Mouse (Mus musculus) natural killer cell, adult 2 months (primary cell): ENCODE measurements at regions not wholly inside any gene's neighbourhood (a gene's known extent, or its start where the extent isn't known, plus 50 kb on each side); places are given as distances from the start of the nearest gene placed in this dataset.

Experiments
- DNase-seq, 2 experiments: peaks; one replicate each; pipeline ENCODE4 v3.0.0; 2022; ENCODE audit warnings: low spot score in 2 of 2

DNA sequence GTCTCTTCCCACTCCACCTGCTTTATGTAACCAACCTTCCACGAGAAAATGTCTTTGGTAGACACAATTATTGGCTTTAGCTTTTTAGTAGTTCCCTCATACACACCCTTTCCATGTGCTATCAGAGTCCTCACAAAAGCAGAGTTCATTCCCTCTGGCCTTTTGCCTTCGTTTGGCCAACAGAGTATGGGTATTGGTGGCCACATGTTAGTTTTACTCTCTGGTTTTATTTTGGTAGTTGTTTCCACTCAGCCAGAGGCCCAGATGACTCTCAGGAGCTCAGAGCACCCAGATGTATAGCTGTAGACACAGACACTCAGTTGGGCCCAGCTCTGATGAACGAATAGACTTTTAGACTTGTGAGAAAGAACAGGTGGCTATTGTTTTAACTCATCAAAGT is 286.4 kb downstream of the Pten start:
- no peak for DNase-seq

DNA sequence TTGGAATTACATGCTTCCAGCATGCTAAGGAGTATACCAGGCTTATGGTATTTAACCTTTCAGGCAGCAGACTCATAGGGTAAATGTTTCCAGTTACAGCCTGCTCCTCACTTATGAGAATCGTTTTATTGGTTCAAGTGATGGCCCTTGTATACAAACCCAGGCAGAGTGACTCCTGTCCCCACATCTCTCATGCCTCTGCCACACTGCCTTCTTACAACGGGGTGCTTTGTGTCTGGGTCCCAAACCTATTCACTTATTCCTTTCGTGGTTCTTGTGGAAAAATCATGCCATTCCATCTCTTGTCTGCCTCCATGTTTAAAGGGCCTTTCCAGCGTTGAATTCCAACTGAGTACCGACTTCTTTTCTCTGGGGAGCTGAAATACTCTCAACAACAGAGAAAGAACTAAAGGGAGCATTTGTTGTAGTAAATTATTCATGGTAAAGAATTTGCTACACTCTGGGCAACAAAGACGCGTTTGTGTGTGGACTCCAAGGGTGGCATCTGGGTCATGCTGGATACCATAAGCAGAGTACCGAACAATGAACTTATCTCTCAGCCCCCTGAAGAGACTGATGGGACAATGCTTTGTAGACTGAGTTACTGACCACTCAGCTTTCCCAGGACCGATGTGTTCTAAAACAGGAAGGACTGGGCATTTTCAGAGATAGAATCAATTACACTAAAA is 291.6 kb downstream of the Pten start:
- DNase-seq, result no peak

DNA sequence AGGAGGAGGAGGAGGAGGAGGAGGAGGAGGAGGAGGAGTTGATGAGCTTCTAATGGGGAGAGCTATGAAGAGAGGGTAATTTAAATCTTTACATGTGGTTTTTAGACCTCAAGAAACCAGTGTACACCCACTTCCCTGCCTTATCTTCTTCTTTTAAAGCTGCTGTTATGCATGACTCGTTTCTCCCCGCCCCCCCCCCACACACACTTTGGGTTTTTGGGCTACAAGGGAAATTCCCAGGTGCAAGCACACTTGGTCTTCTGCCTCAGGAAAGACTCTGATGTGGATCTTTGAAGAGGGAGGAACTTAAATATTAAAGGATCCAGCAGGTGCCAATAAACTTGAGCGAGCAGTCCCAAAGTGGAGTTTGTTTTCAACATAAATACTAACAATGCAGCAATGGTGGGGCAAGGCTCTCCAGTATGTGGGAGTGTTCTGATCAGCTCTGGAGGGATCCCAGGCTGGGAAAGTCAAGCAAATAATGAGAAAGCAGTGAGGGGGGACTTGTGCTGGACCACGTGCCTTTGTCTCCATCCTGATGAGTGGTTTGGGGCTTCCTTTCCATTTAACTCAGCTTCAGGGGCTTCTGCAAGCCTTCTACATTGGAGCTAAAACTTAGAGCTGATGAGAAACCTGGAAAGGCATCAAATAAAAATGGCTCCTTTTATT is 296.0 kb downstream of the Pten start:
- no peak for DNase-seq

DNA sequence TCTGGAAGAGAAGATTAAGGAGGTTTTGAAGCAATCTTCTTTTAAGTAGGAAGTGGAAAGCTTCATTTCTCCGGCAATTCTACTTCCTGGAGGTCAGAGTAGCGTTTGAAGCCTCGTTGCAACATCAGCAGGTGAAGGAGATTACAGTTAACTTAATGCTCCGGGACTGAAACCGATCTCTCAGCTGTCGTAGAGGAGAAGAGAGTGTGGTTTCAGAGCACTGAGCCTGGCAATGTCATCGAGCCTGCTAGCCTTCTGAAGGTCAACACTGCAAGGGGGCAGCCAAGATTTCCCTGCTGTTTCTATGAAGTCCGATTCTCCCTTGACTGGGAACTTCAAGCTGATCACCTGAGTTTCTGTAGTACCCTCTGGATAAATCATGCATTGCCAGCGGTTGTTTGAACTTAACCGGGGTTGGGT is 299.1 kb downstream of the Pten start:
- no peak for DNase-seq

GRCm38 (mm10) chr19:33061006-33061405 is 303.7 kb downstream of the Pten start:
- DNase-seq, result no peak

DNA sequence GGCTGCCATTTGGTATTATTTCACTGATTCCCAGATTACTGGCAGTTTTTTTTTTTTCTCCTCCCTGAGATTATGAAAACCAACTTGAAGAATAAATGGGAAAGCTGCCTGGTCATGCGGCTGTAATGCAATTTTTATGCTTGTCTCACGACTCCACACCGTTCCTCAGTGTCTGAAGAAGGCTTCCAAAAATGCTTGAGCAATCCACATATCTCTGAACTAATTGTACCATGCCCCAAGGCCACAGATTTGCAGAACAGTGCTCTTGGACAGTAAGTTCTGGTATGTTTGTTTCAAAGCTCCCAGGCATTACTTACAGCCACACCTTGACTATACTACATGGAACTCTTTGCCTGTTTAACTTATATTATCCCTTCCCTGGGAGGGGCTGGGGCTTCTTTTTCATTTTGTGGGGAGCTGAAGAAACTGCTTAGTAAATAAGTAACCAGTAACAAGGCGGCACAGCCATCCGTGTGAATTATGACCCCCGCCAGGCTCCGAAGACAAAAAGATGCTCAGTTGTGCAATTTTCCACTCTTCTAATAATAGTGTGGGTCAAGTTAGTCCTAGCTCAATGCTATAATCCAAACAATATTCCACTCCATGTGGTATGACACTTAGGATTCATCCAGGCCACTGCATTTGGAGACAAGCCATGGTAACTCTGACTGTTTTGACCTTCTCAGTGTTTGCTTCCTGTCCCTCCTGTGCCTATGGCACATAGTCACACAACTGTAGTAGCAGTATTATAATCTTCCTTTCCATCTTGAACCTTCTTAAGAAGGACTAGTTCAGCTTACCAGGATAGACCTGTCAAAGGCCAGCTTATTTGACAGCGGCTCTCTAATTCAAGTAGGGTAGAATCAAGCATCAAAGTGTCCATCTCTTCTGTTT is 305.1 kb downstream of the Pten start:
- DNase-seq, result no peak

DNA sequence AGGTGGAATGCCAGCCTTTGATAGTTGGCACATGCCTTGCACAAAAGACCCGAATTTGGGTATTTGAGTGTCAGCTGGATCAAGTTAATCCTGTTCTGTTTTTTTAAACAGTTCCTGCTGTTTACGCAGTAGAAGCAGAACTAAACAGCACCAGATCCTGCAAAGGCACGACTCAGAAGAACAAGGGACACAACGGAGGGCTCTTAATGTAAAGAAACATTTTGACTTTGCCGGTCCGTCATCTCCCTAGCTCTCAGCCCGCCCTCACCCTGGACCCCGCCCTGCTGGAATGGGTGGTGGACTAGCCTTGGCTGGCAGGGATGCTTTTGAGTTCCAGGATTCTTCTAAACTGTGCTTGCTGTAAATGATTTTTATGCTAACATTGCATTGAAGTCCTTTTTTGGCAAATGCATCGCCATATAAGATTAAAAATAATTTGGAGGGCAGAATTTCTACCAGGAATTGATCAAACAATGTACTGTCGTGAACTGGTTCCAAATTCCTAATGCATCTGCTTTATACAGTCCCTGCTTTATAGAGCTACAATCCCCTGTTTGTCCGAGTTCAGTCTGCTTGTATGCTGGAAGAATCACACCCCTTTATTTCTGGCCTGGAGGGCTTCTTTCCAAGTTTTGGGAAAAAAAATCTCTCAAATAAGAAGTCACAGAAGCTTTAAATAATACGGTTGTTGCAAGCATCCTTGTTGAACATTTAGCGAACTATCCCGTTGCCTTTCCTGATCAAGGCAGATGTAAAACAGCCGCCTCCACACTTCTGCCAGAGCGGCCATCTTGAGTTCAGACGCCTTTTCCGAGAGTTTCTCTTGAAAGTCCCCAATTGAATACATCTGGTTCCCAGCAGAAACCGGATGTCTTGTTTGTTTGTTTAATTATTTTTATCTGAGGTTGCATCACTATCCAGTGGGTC is 308.2 kb downstream of the Pten start:
- DNase-seq, result no peak

DNA sequence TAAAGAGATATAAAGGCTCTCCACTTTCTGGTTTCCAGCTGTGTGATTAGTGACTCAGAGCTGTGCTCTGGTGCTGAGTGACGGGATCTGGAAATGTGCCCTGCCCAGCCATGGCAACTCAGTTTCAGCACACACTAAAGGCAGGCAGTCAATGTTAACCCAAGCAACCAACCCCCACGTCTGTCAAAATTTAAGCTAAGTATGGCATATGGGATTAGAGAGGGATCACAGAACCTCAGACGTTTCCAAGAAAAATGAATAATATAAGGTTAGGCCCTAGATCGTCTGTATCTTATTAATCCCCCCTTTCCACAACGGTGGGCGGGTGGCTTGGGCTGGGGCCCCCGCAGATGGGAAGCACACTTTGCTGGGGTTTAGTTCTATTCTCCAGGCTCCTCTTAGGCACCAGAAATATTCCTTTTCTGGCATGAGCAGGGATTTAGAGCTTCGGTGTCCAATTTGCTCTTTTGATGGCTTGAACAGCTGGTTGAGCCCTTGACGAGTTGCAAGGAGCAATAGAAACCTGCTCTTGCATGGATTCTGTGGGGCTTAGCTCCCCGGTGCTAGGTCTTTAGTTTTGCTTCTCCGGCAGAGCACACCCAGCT is 311.2 kb downstream of the Pten start:
- DNase-seq, result no peak

GRCm38 (mm10) chr19:33069761-33070160 is 312.5 kb downstream of the Pten start:
- DNase-seq, result peak in 1 of 2 experiments; percentile 9

DNA sequence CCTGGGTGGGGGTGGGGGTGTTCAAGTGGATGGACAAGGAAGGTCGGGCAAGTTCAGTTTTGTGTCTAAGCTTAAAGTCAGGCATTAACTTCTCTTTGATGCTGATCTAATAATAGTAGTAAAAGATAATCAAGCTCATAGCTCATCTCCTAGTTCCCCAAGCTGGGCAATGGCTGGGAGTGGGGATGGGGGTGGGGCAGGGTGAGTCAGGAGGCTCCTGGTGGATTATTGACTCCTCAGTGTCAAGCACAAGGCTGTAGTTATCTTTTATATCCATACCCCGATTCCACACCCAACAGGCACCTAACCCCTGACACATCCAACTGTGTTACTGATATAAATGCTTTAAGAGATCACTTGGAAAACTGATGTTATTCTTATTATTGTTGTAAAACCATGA is 315.0 kb downstream of the Pten start:
- DNase-seq, result no peak

DNA sequence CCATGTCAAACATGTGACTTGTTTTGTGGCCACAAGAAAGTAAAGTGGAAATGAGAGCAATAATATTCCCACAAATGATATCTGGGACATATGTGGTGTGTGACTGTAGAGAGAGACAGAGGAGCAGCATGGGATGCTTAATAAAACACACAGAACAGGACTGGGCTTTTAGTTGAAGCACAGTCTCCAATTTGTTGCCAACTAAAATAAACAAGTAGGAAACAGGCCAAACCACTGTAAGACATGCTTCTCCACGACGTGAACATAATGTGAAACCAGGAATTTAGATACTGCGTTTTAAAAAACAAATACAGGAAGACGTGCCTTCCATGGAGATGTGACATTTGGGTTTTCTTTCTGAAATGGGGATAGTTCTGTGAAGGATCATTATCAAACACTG is 317.2 kb downstream of the Rnls start:
- no peak for DNase-seq

DNA sequence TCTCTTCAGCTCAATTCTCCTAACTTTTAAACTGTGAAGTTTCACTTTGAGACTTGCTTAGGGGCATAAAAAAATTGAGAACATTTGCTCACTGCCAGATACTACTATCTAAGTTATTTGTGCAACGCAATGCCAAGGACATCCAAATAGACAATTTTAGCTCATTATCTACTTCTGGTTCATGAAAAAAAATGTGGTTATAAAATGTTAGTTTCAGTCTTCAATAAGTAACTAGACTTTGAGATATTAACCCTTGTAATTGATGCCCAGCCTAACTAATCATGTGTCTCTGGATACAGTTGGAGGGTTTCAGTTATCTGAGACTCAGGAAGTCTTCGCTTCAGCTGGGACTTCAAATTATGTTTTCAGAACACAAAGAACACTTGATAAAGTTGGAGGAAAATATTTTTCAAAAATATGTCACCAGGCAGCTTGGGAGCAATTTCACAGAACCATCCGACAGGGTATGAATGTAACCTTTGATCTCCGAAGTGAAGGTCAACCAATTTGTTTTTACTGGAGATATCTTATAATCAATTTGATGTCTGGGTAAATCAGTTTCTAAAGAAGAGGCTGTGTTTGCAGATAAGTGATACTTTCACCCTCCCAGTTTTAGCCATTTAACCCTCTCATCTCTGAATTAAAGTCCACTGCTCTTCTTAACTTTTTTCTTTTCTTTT is 313.3 kb downstream of the Rnls start:
- DNase-seq, result no peak

GRCm38 (mm10) chr19:33079959-33080358 is 312.1 kb downstream of the Rnls start:
- no peak for DNase-seq

- peak in 1 of 2 experiments; percentile 9 for DNase-seq
Measured at GRCm38 (mm10) chr19:33081493-33081892, 310.6 kb downstream of the Rnls start.

- no peak for DNase-seq
Measured at GRCm38 (mm10) chr19:33083371-33083770, 308.7 kb downstream of the Rnls start.

GRCm38 (mm10) chr19:33084683-33085082 is 307.4 kb downstream of the Rnls start:
- DNase-seq, result no peak
